Mouse (Mus musculus) R1 (cell line): ENCODE measurements around the gene Lamp2.
A peak's percentile ranks its signal among the peaks of the same experiment; 100 is the strongest.
"Not testable (repeated sequence)": the region's sequence is repeated elsewhere in the genome, so short reads cannot be mapped to it uniquely, and the experiment has no call there.

Experiments
- DNase-seq: peaks from one replicate; pipeline ENCODE4 v3.0.0-alpha.2; 2018; ENCODE audit warnings: low read depth, low spot score

Gene Lamp2

GRCm38 (mm10) chrX:38428818-38429440, 27.3 kb downstream of the Lamp2 start:
- no peak for DNase-seq

- no peak for DNase-seq
These were observed 30.2 kb downstream of the Lamp2 start for GRCm38 (mm10) chrX:38426043-38426442.

GRCm38 (mm10) chrX:38423096-38423495, 33.2 kb downstream of the Lamp2 start:
- no peak for DNase-seq

- DNase-seq, result no peak
These were observed 33.9 kb downstream of the Lamp2 start for GRCm38 (mm10) chrX:38422396-38422795.

GRCm38 (mm10) chrX:38403879-38404278, 52.4 kb downstream of the Lamp2 start:
- DNase-seq, result no peak

GRCm38 (mm10) chrX:38402981-38403380, 53.3 kb downstream of the Lamp2 start:
- no peak for DNase-seq

- DNase-seq, result no peak
These were observed 54.2 kb downstream of the Lamp2 start for GRCm38 (mm10) chrX:38402004-38402403.

GRCm38 (mm10) chrX:38400616-38401015, 55.6 kb downstream of the Lamp2 start:
- no peak for DNase-seq

GRCm38 (mm10) chrX:38399671-38400070, 56.6 kb downstream of the Lamp2 start:
- DNase-seq, result no peak

GRCm38 (mm10) chrX:38373169-38373568, 83.1 kb downstream of the Lamp2 start:
- DNase-seq, result not testable (repeated sequence)

- DNase-seq, result peak; percentile 13
These were observed 91.6 kb downstream of the Lamp2 start for GRCm38 (mm10) chrX:38364621-38365020.

GRCm38 (mm10) chrX:38362016-38362415, 94.2 kb downstream of the Lamp2 start:
- DNase-seq, result no peak
